Mouse (Mus musculus) kidney, postnatal 10 days (tissue): ENCODE measurements around the gene Dpf3.

Experiments used
- DNase-seq: peaks from one replicate; pipeline ENCODE4 v3.0.0; 2021; ENCODE audit warnings: mixed read lengths

The Dpf3 gene

DNA sequence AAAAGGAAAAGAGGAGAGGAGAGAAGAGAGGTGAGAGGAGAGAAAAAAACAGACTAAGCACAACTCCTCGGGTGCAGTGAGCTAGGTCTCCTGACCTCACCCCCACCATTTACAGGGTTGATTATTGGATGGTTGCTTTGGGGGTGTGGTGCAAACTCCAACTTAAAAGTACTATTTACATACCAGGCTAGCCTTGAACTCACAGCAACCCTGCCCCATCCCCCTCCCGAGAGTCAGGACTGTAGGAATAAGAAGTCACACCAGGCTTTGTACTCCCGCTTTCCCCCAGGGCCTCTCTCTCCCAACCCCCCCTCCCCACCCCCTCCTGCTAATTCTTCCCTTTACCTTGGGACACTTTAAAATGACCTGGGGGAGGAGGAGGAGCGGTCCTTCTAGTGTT is 8.8 kb upstream of the Dpf3 start:
- no peak for DNase-seq

DNA sequence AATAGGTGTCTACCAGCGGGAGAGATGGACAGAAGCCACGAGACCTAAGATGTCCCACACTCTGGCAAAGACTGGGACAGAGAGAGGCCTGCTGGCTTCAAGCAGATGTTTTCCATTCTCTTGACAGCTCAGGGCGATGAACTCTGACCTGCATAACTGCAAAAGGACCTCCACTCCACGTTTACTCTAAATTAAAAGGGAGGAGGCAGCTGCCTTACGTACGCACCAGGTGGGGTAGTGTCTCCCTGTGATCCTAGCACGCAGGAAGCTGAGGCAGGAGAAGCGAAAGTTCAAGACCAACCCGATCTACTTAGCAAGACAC is 8.4 kb upstream of the Dpf3 start:
- DNase-seq, result no peak

DNA sequence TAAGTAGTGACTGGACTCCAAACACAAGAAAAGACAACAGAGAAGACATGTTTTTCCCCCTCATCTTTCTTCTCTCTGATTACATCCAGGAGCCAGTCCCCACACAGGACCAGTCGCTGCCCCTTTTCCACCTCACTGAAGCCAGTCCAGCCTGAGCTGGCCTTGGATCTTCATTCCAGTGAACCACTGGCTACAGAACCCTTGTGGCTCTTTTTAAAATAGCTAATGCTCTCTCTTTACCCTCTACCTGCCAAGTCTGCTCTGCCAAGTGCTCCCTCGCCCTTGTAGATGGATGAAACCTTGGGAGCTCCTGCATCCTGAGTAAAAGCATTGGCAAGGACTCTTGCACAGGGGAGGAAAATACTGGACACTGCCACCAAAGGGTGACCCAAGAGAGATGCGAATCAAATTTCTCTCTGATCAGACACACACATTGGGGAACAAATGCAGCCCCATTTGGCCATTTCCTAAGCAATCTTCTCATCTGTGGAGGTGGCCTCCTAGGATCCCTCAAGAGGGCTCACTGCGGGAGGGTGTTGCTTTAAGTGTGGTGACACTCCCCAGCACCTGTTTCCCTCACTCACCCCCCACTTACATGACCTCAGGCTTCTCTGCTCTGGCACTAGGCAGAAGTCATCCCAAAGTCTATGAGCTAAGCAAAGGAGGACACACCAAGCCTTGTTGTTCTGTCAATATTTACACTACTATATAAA is 7.9 kb upstream of the Dpf3 start:
- no peak for DNase-seq

DNA sequence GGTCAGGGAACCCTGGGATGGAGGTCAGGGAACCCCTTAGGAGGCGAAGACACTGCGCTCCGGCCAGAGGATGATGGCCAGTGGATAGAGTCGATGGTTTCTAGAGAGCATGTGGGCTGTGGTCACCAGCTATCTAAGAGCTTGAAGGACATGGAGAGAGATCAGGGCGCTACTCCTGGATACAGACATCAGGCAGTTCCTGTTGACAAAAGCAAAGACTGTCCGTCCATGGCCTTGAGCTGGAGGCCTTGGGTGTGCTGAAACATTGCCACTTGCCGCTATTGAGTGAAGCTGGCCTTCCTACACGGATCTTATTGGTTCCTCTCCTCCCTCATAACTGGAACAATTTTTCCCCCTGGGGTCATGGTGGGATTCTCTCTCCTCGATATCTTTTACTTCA is 6.7 kb upstream of the Dpf3 start:
- no peak for DNase-seq

DNA sequence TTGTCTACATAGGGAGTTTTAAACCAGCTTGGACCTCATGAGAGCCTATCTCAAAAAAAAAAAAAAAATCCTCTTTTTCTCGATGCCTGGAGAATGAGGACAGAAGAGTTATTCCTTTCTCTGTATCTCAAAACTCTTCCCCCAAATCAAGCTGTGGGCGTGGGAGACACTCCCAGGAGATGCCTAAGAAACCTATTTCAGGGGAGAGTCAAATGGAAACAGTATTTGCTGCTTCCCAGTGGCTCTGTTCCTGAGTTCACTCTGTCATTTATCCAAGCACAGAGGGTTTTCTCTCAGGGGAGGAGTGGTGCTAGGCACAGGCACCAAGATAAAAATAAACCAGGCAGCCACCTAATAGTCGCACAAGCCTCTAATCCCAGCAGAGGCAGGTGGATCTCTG is 5.3 kb upstream of the Dpf3 start:
- no peak for DNase-seq

DNA sequence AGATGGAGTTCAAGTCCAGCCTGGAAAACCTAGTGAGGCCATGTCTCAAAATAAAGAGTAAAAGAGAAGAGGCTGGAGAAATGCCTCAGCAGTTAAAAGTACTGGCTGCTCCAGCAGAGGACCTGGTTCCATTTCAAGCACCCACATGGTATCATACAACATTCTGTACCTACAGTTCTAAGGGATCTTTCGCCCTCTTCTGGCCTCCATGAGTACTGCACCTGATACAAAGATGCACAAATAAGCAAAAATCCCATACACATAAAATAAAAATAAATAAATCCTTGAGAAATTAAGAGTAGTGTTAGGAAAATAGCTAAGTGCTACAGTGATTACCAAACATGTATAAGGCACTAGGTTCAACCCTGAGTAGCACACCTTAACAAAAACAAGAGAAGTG is 4.1 kb upstream of the Dpf3 start:
- DNase-seq, result no peak

DNA sequence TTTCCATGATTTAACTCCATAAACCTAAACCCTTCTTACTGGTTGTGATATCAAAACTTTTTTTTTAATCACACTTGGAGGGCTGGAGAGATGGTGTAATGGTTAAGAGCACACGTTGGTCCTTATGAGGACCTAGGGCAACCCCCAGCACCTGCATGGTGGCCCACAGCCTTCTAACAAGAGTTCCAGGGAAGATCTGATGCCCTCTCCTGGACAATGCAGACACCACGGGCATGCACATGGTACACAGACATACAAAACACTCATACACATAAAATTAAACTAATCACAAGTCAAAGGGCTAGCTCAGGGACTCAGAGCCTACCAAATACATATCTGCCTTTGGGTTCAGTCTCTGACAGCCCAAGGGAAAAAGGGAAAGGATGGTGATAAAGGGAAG is 2.2 kb upstream of the Dpf3 start:
- DNase-seq, result no peak

DNA sequence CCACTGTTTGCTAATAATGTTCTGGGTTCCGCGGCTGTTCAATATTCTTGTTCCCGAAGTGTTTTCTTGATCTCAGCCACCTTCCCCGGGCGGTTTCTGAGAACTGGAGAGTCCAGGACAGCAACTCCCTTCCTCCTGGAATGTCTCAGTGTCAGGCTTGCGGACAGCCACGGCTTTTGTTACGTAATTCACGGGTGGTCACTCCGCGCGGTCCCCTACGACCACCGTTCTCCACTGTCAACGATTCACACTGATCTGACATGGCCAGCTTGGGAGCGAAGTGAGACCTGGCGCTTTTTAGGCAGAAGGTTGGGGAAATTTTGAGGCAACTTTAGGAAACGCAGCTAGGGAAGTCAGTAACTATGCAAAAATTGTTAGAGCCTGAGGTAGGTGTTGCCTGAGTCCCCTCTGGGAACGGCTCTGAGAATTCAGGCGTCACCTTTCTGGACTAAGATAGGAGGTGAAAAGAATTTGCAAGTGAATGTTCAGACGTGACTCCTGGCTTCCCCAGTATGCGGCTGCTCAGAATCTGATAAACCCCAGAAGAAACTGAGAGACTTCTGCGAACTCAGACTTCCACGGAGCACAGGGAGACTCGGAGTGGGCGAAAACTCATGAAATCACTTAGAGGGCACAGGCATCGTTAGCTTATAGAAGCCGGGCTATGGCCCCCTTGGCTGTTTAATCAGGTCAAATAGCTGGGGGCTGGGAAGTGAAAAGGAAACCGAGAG is 860 bp upstream of the Dpf3 start:
- peak; percentile 31 for DNase-seq

DNA sequence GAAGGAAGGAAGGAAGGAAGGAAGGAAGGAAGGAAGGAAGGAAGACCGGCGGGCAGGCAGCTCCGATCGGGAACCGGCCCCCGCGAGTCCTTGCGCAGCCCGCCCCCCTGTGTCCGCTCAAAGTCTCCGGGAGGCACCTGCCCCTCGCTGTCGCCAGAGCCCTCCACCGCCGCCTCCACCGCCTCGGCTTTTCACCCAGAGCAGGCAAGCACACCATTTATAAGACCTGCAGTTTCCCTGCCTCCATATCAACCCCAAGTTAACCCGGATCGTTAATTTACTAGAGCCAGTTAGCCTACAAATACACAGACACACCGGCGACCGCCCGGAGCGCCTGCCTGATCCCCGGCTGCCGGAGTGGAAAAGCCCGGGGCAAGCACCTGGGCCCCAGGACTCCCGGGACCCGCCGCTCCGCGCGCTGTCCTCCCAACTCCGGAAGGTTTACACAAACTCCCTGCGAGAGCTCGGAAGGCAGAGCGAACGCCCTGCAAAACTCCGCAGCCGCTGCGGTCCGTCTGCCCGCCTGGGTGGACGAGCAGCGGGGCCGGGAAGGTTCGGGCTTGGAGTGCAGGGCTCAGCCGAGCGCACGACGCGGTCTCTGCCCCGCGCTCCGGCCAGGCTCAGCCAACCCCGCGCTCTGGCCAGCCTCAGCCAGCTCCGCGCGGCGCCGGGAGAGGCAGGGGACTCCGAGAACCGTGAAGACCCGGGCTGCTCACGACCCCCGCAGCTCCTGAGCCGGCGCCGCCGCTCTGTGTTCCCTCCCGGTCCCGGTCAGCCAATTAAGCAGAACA is 650 bp downstream of the Dpf3 start:
- peak; percentile 77 for DNase-seq

DNA sequence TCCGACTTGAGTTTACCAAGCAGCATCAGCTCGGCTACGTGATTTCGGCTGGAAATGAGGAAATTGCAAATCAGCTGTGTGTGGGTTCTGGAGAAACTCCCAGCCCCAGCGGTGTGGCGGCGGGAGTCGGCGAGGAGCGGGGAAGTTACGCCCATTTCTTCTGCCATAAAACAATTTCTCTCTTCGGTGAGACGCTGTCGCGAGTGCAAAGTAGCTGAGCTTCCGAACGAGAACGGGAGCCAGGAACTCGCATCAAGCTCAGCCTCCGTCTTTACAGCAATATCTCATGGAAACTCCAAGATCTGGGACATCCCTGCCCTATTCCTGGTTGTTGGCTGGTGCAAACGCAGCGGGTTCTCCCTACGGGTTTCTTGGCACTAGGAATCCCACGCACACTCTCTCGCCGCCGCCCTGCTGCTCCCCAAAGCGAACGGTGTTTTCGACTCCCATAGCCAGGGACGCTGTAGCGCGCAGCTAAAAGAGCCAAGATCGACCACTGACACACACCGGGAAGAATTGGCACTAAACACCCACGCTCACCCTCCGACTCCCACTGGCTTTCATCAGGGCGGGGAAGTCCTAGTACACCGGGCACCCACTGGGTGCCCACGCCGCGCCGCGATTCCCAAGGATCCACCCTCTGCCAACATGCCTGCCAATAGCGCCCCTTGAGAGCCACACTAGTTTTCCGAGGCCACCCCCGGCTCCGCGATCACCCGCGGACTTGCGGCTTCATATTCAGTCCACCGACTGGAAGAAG is 1.4 kb downstream of the Dpf3 start:
- DNase-seq, result peak; percentile 48

DNA sequence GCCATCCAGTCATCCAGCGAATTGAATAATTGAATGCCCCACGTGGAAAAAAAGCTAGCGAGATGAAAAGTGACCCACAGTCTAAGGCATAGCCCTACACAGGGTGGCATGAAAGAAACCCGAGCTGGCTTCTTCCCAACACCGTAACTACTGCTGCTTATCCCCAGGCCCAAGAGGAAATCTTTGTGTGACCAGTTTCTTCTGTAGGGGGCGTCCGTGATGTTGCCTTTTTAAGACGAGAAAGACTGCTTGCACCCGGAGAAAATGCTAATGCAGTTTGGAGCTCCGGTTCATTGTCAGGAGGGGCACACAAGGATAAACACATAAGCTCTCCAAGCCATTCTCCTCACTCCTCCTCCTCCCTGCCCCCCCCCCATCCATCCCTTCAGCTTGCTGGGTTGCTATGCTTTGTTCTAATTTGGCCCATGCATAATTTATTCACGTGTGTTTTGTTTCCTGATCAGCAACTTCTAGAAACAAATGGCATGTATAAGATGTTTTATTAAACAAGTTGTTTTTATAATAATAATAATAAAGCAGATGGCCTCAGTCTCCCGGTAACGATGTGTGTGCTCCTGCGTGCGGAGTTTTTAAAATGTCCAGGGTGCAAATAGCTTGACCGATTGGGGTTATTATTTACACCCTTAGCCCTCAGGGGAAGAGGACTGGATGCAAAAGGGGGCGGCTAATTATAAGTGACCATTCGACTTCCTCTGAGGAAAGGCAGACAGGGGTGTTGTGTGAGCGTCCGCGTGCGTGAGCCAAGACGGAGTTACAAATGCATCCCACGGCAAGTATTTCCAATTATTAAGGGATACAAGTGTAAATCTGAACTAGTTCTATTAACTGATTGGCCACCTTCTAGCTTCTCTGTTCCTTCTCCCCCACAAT is 2.4 kb downstream of the Dpf3 start:
- no peak for DNase-seq

DNA sequence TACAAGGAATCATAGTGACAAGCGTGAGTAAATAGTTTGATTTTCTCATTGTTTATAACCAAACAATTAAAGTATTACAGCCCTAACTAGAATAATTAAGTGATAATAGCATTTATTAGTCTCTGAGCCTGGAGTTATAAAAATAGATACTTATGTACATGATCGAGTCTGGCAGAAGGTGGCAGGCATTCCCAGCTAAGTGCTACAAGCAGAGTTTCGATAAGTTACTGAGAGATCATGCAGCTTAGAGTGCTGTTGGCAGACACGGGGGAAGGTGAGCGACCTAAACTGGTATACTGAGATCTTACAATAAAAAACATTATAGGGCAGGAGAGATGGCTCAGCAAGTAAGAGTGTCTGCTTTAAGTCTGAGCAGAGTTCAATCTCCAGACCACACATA is 3.9 kb downstream of the Dpf3 start:
- DNase-seq, result no peak

DNA sequence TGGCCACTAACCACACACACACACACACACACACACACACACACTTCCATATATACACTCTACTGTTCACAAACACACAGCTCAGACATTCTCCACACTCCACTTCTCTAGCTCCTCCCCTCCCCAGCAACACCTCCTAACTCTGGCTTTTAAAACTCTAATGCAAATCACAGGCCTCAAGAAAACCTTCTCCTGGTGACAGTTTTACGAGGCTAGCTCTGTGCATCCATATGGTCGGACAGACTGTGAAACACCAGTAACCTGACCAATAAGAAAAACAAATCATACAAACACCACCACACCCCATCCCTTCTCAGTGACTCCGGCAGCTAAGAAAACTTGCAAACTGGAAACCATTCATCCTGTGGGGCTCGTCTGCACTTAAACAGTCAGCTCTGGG is 6.1 kb downstream of the Dpf3 start:
- no peak for DNase-seq

DNA sequence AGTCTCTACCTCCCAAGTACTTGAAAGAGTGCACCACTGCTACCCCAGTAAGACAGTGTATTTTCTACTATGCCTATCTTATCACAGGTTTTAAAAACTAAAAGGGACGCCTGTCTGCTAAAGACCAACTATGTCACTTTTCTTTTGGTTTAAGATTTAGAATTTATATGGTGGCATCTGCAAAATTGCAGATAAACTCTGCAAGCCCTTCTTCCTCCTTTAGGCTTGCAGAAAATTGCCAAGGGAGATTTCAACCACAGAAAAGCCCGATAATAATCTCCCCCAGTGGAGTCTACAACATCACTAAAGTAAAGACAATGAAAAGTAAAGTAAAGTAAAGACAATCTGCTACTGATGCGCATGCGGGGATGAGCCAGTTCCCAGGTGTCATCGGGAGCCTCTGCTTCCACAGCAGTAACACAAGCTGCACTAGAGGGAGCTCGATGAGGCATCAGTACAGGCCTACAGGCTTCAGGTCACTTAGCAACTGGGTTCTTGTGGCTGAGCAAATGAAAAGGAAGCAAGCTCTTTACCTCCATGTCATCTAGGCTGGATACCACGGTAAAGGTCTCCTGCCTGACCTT is 7.6 kb downstream of the Dpf3 start:
- DNase-seq, result no peak

DNA sequence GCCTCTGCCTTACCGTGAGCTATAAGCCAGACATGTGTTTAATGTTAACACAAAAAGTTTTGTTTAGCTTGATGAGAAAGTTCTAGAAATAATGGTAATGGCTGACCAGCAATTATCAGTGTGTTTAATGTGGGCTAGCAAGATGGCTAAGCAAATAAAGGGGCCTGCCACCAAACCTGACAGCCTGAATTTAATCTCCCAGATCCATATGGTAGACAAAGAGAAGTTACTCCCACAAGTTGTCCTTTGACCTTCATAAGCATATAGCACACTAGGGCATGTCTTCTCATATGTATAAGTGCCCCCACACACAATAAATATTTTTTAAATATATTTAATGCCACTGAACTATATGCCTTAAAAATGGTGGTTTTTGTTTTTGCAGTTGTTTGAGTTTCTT is 8.4 kb downstream of the Dpf3 start:
- DNase-seq, result no peak

DNA sequence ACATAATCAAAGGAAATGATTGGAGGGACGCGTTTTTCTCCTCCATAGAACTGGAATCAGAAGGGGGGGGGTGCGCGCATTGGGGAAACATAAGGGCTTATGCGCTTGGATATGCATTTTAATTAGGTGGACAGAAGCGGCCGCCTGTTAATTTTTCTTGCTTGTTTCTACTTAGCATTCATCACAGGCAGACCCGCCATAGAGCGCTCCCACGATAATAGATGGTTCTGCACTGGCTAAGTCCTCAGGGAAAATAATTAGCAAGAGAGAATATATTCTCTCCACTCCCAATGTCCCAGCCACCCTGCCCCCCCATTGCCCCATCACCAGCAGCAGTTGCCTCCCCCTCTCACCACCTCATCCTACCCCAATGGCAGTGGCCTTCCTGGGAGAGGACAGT is 11.2 kb downstream of the Dpf3 start:
- DNase-seq, result no peak

DNA sequence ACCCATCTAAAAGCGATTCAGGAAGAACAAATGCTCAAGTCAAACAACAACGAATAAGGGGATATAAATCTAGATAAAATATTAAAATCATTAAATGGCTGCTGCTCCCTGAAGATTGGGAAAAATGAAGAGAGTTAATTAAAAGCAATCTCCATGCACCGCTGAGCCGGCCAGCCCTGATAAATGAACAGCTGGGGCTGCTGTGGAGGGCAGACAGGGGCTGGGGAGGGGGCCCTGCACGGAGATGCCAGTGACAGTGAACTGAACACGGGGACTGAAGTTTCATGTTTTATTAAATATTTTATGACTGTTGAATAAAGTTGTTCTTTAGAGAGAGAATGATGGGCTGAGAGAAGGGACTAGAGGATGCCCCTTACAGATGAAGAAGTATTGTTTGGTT is 12.1 kb downstream of the Dpf3 start:
- no peak for DNase-seq

DNA sequence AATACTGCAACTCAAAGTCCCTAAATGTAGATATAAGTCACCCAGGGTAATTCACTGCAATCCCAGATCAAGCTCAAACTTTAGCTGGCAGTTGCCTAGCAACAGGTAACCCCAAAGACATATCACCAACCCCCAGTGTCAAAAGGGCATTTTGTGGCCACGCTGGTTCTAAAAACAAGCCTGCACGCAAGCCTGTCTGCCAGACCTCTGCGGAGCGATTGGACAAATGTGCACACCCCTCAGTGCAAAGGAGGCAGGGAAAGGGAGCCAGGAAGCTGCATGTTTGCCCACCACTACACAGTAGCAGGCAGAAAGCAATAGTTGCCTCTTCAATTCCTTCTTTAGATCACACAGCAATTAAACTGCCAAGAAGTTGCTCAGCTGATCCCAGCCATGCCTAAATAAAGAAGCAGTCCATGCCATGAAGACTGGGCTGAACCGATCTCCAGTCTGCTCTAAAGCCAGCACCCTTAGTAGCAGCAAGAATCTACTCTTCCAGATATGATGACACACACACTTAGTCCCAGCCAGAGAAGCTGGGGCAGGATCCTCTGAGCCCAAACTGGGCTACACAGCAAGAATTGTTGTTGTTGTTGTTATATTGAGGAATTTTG is 13.4 kb downstream of the Dpf3 start:
- DNase-seq, result no peak

DNA sequence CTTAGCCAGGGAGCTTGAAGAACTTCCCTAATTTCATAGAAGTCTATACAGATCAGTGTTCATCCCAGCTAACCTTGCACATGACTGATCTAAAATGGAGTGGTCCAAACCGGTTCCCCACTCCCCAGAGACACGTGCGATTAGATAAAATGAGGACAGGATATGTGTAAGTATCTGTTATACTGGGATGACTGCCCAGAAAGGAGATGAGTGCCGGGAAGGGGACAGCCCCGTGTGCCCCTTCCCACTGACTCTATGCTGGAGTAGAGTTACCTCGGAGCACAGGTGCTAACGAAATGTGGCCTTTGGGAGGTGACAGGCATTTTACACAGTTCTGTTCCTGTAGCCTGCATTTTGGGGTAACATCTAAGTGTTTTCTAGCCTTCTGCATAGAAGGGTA is 15.8 kb downstream of the Dpf3 start:
- no peak for DNase-seq

DNA sequence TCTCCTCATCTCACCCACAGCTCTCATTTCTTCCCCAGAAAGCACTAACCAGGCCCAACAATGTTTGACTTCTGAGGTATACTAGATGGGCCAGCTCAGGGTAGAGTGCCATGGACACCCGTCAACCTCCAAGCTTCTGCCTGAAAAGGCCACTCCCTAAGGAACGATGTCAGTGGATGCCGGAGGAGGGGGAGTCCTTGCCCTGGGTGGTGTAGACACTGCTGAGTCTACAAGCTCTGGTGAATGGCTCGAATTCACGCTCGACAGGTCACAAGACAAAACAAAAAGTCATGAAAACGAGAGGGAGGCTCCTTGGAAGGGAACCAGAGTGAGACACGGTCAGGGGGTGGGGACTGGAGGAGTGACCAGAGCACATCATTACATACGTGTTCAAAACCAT is 17.4 kb downstream of the Dpf3 start:
- DNase-seq, result no peak
